Mouse (Mus musculus) kidney, postnatal 0 days (tissue): ENCODE results near the gene Chadl. TPM values are rescaled to one million over a fixed set of nuclear protein-coding genes. Genes with fewer than 3 reads are reported as not detected.
"Not testable (repeated sequence)": the region's sequence is repeated elsewhere in the genome, so short reads cannot be mapped to it uniquely, and the experiment has no call there.

ENCODE experiments used
- ATAC-seq: fragments of 200-750 bp; cut with Nextera tagmentation; replicated peaks from 2 replicates; pipeline ENCODE4 v1.8.0; 2017; ENCODE audit warnings: low read depth, moderate number of reproducible peaks, moderate TSS enrichment, moderate library complexity; ENCODE audit not compliant: low FRiP score
- DNase-seq: peaks from one replicate; pipeline ENCODE4 v3.0.0-alpha.2; 2016; ENCODE audit warnings: low spot score
- H3K27ac ChIP-seq: fragments of 300-500 bp; sonication (generic); 2 replicates; pipeline ENCODE4 v1.5.1; 2014; ENCODE audit warnings: mild to moderate bottlenecking
- H3K27me3 ChIP-seq: fragments of 300-500 bp; sonication (generic); 2 replicates; pipeline ENCODE4 v1.6.1; 2014; ENCODE audit warnings: low read length, mixed read lengths; ENCODE audit not compliant: insufficient read depth
- H3K36me3 ChIP-seq: fragments of 300-500 bp; sonication (generic); 2 replicates; pipeline ENCODE4 v1.6.1; 2014; ENCODE audit warnings: low read length, mixed read lengths; ENCODE audit not compliant: insufficient read depth
- H3K4me1 ChIP-seq: fragments of 300-500 bp; sonication (generic); replicated peaks from 2 replicates; pipeline ENCODE4 v1.6.1; 2014; ENCODE audit warnings: antibody characterized with exemption, low read length, mixed read lengths; ENCODE audit not compliant: insufficient read depth
- H3K4me2 ChIP-seq: fragments of 300-500 bp; sonication (generic); 2 replicates; pipeline ENCODE4 v1.6.1; 2014; ENCODE audit warnings: mild to moderate bottlenecking, low read length, moderate library complexity, mixed read lengths
- H3K4me3 ChIP-seq: fragments of 300-500 bp; sonication (generic); replicated peaks from 2 replicates; pipeline ENCODE4 v1.5.1; 2014; ENCODE audit warnings: low read depth, low read length
- H3K9ac ChIP-seq: fragments of 300-500 bp; sonication (generic); 2 replicates; pipeline ENCODE4 v1.6.1; 2014; ENCODE audit warnings: low read depth, low read length
- H3K9me3 ChIP-seq: fragments of 300-500 bp; sonication (generic); replicated peaks from 2 replicates; pipeline ENCODE4 v1.6.1; 2016; ENCODE audit warnings: low read length, inconsistent platforms, mixed read lengths
- CTCF ChIP-seq: IDR thresholded peaks from 2 replicates; pipeline ENCODE4 v1.5.1; 2016; ENCODE audit warnings: antibody characterized with exemption, low read depth, mild to moderate bottlenecking, moderate library complexity
- WGBS: fragments of 180-500 bp; shearing (Covaris S2); extraction: QIAGEN DNeasy Blood & Tissue Kit; methylation state at CpG from one replicate; pipeline ENCODE4 v1.1.7; 2014; 5-methylcytosine and 5-hydroxymethylcytosine counted together
- polyA plus RNA-seq: library from polyadenylated mRNA; unstranded; fragments of >200 nt; fragmentation: Nextera tagmentation; extraction: Ambion mirVana; gene quantifications from 2 replicates; pipeline ENCODE4 v1.2.1, GENCODE M21; 2015

Gene Chadl
- polyA plus RNA-seq, 1 experiment from 2014 or later = 6.4 TPM

- no peak overlapping the region for H3K4me3 ChIP-seq
- no peaks in the 10 kb centered on the region for H3K27me3 ChIP-seq
- no peak overlapping the region for H3K4me2 ChIP-seq
- TF ChIP-seq CTCF = no peak
- ATAC-seq (no peak), DNase-seq (no peak)
- no peak overlapping the region for H3K9ac ChIP-seq
- no peaks in the 10 kb centered on the region for H3K4me1 ChIP-seq
- no peaks in the 10 kb centered on the region for H3K9me3 ChIP-seq
- H3K27ac ChIP-seq = peak overlapping the region; percentile 36; the same call in 1 of the 2 replicates
- WGBS = 86% methylated on average over 13 of the region's 13 CpGs
- peaks cover 23% of the 10 kb centered on the region for H3K36me3 ChIP-seq
These were observed 5.4 kb upstream of the Chadl start for GRCm38 (mm10) chr15:81702306-81703093.

DNA sequence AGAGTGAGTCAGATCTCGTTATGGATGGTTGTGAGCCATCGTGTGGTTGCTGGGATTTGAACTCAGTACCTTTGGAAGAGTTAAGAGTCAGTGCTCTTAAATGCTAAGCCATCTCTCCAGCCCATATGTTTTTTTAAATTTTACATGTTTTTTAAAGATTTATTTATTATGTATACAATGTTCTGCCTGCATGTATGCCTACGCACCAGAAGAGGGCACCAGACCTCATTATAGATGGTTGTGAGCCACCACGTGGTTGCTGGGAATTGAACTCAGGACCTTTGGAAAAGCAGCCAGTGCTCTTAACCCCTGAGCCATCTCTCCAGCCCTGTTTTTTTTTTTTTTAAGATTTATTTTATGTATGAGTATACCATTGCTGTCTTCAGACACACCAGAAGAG, 4.3 kb upstream of the Chadl start:
- ATAC-seq, H3K9me3 ChIP-seq, H3K27ac ChIP-seq, H3K9ac ChIP-seq, H3K27me3 ChIP-seq, H3K4me3 ChIP-seq, H3K4me1 ChIP-seq, DNase-seq, H3K4me2 ChIP-seq: not testable (repeated sequence)
- peaks cover 21% of the 10 kb centered on the region for H3K36me3 ChIP-seq
- 77% methylated on average over 4 of the region's 4 CpGs for WGBS

GRCm38 (mm10) chr15:81700601-81701000, 3.5 kb upstream of the Chadl start:
- H3K9me3 ChIP-seq = no peaks in the 10 kb centered on the region
- DNase-seq (no peak), ATAC-seq (0 out of 2 replicates have a peak, but pooled peaks have one; percentile 41)
- no peak overlapping the region for H3K4me2 ChIP-seq
- no peaks in the 10 kb centered on the region for H3K27me3 ChIP-seq
- no peak overlapping the region for H3K9ac ChIP-seq
- 0 out of 2 replicates have a peak overlapping the region, but pooled peaks have one; percentile 3 for H3K27ac ChIP-seq
- TF ChIP-seq CTCF = no peak
- H3K4me3 ChIP-seq = no peak overlapping the region
- peaks cover 14% of the 10 kb centered on the region for H3K36me3 ChIP-seq
- 38% methylated on average over 8 of the region's 8 CpGs for WGBS
- H3K4me1 ChIP-seq = no peaks in the 10 kb centered on the region

DNA sequence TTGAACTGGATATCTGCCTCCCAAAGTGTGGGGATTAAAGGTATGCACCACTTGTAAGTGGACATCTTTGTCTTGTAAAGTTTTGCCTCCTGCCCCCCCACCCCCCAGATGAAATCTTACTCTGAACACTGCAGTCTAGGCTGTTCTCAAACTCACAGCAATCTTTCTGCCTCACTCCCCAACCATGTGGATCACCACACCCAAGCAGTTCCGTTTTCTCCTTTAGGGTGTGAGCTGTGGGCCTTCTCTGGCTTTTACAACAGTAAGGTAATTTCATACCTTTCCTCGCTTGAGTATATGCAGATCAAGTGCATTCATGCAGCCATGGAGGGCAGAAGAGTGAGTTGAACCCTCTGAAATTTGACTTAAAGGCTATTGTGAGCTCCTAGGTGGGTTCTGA, 3.1 kb upstream of the Chadl start:
- WGBS = 49% methylated on average over 2 of the region's 2 CpGs

DNA sequence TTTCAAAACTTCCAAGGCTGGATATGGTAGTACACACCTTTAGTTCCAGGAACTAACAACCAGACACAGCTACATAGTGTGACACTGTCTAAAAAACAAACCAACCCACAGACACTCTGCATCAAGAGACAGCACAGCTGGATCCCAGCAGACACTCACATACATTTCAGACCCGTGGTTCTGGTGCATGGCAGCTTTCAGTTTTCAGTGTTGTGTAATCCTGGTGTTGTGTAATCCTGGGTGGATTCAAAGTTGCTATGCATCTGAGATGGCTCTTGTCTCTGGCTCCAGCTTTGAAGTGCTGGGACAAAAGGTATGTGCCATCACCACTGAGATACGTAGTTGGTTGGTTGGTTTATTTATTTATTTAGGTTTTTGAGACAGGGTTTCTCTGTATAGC, 1.4 kb upstream of the Chadl start:
- DNase-seq (no peak), ATAC-seq (no peak)
- Histone ChIP-seq H3K9ac (no peak overlapping the region), H3K9me3 (no peaks in the 10 kb centered on the region), H3K4me1 (peaks cover 13% of the 10 kb centered on the region; the same call in 1 of the 2 replicates), H3K4me3 (no peak overlapping the region), H3K27ac (no peak overlapping the region), H3K27me3 (peaks cover 4% of the 10 kb centered on the region), H3K36me3 (0 out of 2 replicates have a peak, but pooled peaks cover under 1% of the 10 kb centered on the region), H3K4me2 (no peak overlapping the region)
- 73% methylated on average over 2 of the region's 2 CpGs for WGBS
- TF ChIP-seq CTCF = no peak

More for the DNA sequence above, 3.1 kb upstream of the Chadl start:
- H3K27me3 ChIP-seq = no peaks in the 10 kb centered on the region
- TF ChIP-seq CTCF = no peak
- H3K9me3 ChIP-seq = no peaks in the 10 kb centered on the region
- H3K9ac ChIP-seq = no peak overlapping the region
- H3K4me2 ChIP-seq = no peak overlapping the region
- H3K4me3 ChIP-seq = no peak overlapping the region
- 0 out of 2 replicates have a peak overlapping the region, but pooled peaks have one; percentile 3 for H3K27ac ChIP-seq
- DNase-seq (no peak), ATAC-seq (no peak)
- H3K4me1 ChIP-seq = no peaks in the 10 kb centered on the region
- peaks cover 10% of the 10 kb centered on the region for H3K36me3 ChIP-seq

DNA sequence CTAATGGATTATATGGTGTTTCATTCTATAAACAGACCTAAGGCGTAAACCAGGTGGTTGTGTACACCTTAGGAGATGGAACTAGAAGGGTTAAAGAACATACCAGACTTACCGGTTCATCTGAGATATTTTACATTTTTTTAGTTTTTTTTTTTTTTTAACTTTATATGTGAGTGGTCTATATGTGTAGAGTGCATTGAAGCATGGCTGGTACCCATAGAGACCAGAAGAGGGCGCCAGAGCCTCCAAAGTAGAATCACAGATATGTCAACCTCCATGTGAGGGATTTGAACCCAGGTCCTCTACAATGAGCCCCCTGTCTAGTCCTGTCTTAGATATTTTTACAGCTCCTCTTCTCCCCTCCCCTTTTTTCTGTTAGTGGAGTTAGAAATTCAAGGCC, 760 bp upstream of the Chadl start:
- no peak for ATAC-seq
- H3K4me1 ChIP-seq = peaks cover 16% of the 10 kb centered on the region; the same call in 1 of the 2 replicates
- peak; percentile 48 for DNase-seq
- no peak overlapping the region for H3K4me2 ChIP-seq
- no peak overlapping the region for H3K27ac ChIP-seq
- no peaks in the 10 kb centered on the region for H3K36me3 ChIP-seq
- H3K9me3 ChIP-seq = no peaks in the 10 kb centered on the region
- no peak overlapping the region for H3K4me3 ChIP-seq
- peak; percentile 67 for TF ChIP-seq CTCF
- WGBS = 40% methylated on average over 3 of the region's 3 CpGs
- H3K9ac ChIP-seq = no peak overlapping the region
- peaks cover 10% of the 10 kb centered on the region for H3K27me3 ChIP-seq
